Mouse (Mus musculus) layer of hippocampus, adult 2 months (tissue): ENCODE data around the gene Gm11444. TPM values are rescaled to one million over a fixed set of nuclear protein-coding genes. Genes with fewer than 3 reads are reported as not detected.
A peak's percentile ranks its signal among the peaks of the same experiment; 100 is the strongest.

Experiments
- DNase-seq, 2 experiments: peaks; one replicate each; pipeline ENCODE4 v3.0.0; 2022; ENCODE audit warnings: low spot score in 2 of 2
- H3K27ac ChIP-seq: fragments of 200-600 bp; 2 replicates; pipeline ENCODE4 v1.8.1; 2022
- H3K4me3 ChIP-seq: fragments of 200-600 bp; 2 replicates; pipeline ENCODE4 v1.8.1; 2022; ENCODE audit warnings: mild to moderate bottlenecking
- CTCF ChIP-seq: fragments of 200-600 bp; conservative IDR thresholded peaks from 2 replicates; pipeline ENCODE4 v1.8.1; 2022; ENCODE audit warnings: antibody characterized with exemption, mild to moderate bottlenecking, moderate library complexity
- total RNA-seq, 2 experiments: library from RNA; stranded (reverse); gene quantifications; 2 replicates each; pipeline ENCODE4 v1.2.3; 2021

The Gm11444 gene
- total RNA-seq, 2 experiments from 2014 or later, result not detected

- DNase-seq, result no peak
- no peak for TF ChIP-seq CTCF
- Histone ChIP-seq H3K27ac (no peak overlapping the region), H3K4me3 (no peak overlapping the region)
Measured at GRCm38 (mm10) chr11:85888451-85888961, 38.4 kb upstream of the Gm11444 start.

GRCm38 (mm10) chr11:85887801-85888450 is 37.8 kb upstream of the Gm11444 start:
- Histone ChIP-seq H3K27ac (no peak overlapping the region), H3K4me3 (no peak overlapping the region)
- DNase-seq, result no peak
- TF ChIP-seq CTCF, result no peak

- no peak overlapping the region for H3K4me3 ChIP-seq
- DNase-seq, result no peak
- no peak for TF ChIP-seq CTCF
- no peak overlapping the region for H3K27ac ChIP-seq
Measured at GRCm38 (mm10) chr11:85887273-85887672, 37.1 kb upstream of the Gm11444 start.

GRCm38 (mm10) chr11:85886429-85886785 is 36.3 kb upstream of the Gm11444 start:
- DNase-seq, result no peak
- no peak for TF ChIP-seq CTCF

GRCm38 (mm10) chr11:85885665-85886428 is 35.7 kb upstream of the Gm11444 start, which contains the start of gene Tbx4:
Gene Tbx4, plus strand, starts transcription at chr11:85886422.
- Histone ChIP-seq H3K27ac (no peak within 1 kb of the TSS), H3K4me3 (no peak within 1 kb of the TSS)
- no peak for DNase-seq
- TF ChIP-seq CTCF, result no peak

More at GRCm38 (mm10) chr11:85886429-85886785, 36.3 kb upstream of the Gm11444 start:
- no peak overlapping the region for H3K4me3 ChIP-seq
- H3K27ac ChIP-seq, result no peak overlapping the region

- Histone ChIP-seq H3K27ac (no peak overlapping the region), H3K4me3 (no peak overlapping the region)
- TF ChIP-seq CTCF, result no peak
- no peak for DNase-seq
Measured at GRCm38 (mm10) chr11:85884498-85884897, 34.4 kb upstream of the Gm11444 start.

GRCm38 (mm10) chr11:85876059-85876788 is 26.1 kb upstream of the Gm11444 start:
- no peak overlapping the region for H3K4me3 ChIP-seq
- no peak for TF ChIP-seq CTCF

GRCm38 (mm10) chr11:85864363-85864762 is 14.2 kb upstream of the Gm11444 start:
- TF ChIP-seq CTCF, result peak; percentile 64

More at GRCm38 (mm10) chr11:85876059-85876788, 26.1 kb upstream of the Gm11444 start:
- no peak overlapping the region for H3K27ac ChIP-seq
- no peak for DNase-seq

GRCm38 (mm10) chr11:85857997-85858698 is 8.0 kb upstream of the Gm11444 start:
- DNase-seq, result no peak
- Histone ChIP-seq H3K27ac (no peak overlapping the region), H3K4me3 (no peak overlapping the region)
- no peak for TF ChIP-seq CTCF

More at GRCm38 (mm10) chr11:85864363-85864762, 14.2 kb upstream of the Gm11444 start:
- Histone ChIP-seq H3K27ac (no peak overlapping the region), H3K4me3 (no peak overlapping the region)
- no peak for DNase-seq

GRCm38 (mm10) chr11:85850758-85851157 is 625 bp upstream of the Gm11444 start:
- H3K27ac ChIP-seq, result no peak overlapping the region
- no peak for DNase-seq
- H3K4me3 ChIP-seq, result no peak overlapping the region
- peak; percentile 65 for TF ChIP-seq CTCF

GRCm38 (mm10) chr11:85849037-85849436 is 1.1 kb downstream of the Gm11444 start:
- peak; percentile 92 for TF ChIP-seq CTCF
- DNase-seq, result peak; percentile 34 to 69
- H3K27ac ChIP-seq, result no peak overlapping the region
- peak overlapping the region; percentile 15; the same call in 1 of the 2 replicates for H3K4me3 ChIP-seq

- Histone ChIP-seq H3K27ac (no peak overlapping the region), H3K4me3 (no peak overlapping the region)
- DNase-seq, result no peak
- no peak for TF ChIP-seq CTCF
Measured at GRCm38 (mm10) chr11:85846509-85846908, 3.6 kb downstream of the Gm11444 start.
